Mouse (Mus musculus) limb, embryonic 11.5 days (tissue): ENCODE results near the gene Zup1. TPM values are rescaled to one million over a fixed set of nuclear protein-coding genes. Genes with fewer than 3 reads are reported as not detected.
A peak's percentile ranks its signal among the peaks of the same experiment; 100 is the strongest.
"Not testable (repeated sequence)": the region's sequence is repeated elsewhere in the genome, so short reads cannot be mapped to it uniquely, and the experiment has no call there.

ENCODE experiments used
- ATAC-seq: fragments of 200-750 bp; cut with Nextera tagmentation; 2 replicates; pipeline ENCODE4 v1.8.0; 2017; ENCODE audit warnings: low read depth; ENCODE audit not compliant: insufficient number of reproducible peaks, low FRiP score, low TSS enrichment
- DNase-seq: peaks from one replicate; pipeline ENCODE4 v3.0.0-alpha.2; 2015; ENCODE audit warnings: low spot score
- H3K27ac ChIP-seq: fragments of 300-500 bp; sonication (generic); replicated peaks from 2 replicates; pipeline ENCODE4 v1.5.1; 2014; ENCODE audit warnings: low read depth, mild to moderate bottlenecking, low read length
- H3K27me3 ChIP-seq: fragments of 300-500 bp; sonication (generic); 2 replicates; pipeline ENCODE4 v1.6.1; 2014; ENCODE audit warnings: mild to moderate bottlenecking, low read length, mixed read lengths; ENCODE audit not compliant: control insufficient read depth, insufficient read depth
- H3K36me3 ChIP-seq: fragments of 300-500 bp; sonication (generic); 2 replicates; pipeline ENCODE4 v1.6.1; 2014; ENCODE audit warnings: mild to moderate bottlenecking, low read length, moderate library complexity, mixed read lengths; ENCODE audit not compliant: control insufficient read depth, insufficient read depth
- H3K4me1 ChIP-seq: fragments of 300-500 bp; sonication (generic); 2 replicates; pipeline ENCODE4 v1.6.1; 2014; ENCODE audit warnings: low read length, mixed read lengths; ENCODE audit not compliant: control insufficient read depth, insufficient read depth
- H3K4me2 ChIP-seq: fragments of 300-500 bp; sonication (generic); 2 replicates; pipeline ENCODE4 v1.6.1; 2014; ENCODE audit warnings: low read depth, mild to moderate bottlenecking, moderate library complexity; ENCODE audit not compliant: severe bottlenecking
- H3K4me3 ChIP-seq: fragments of 300-500 bp; sonication (generic); 2 replicates; pipeline ENCODE4 v1.5.1; 2014; ENCODE audit warnings: low read depth, low read length
- H3K9ac ChIP-seq: fragments of 300-500 bp; sonication (generic); 2 replicates; pipeline ENCODE4 v1.6.1; 2014; ENCODE audit warnings: mild to moderate bottlenecking, low read length
- H3K9me3 ChIP-seq: fragments of 300-500 bp; sonication (generic); 2 replicates; pipeline ENCODE4 v1.6.1; 2016; ENCODE audit warnings: low read length; ENCODE audit not compliant: control insufficient read depth
- WGBS: fragments of 180-500 bp; shearing (Covaris S2); extraction: QIAGEN DNeasy Blood & Tissue Kit; methylation state at CpG from one replicate; pipeline ENCODE4 v1.1.7; 2014; 5-methylcytosine and 5-hydroxymethylcytosine counted together
- polyA plus RNA-seq: library from polyadenylated mRNA; unstranded; fragments of >200 nt; fragmentation: Nextera tagmentation; extraction: Ambion mirVana; gene quantifications from 2 replicates; pipeline ENCODE4 v1.2.1, GENCODE M21; 2014

Zup1 gene
- 23.3 and 27.4 TPM in 2 replicates for polyA plus RNA-seq

- DNase-seq (peak; percentile 87), ATAC-seq (peak; percentile 91)
- Histone ChIP-seq H3K4me3 (peak within 1 kb of the TSS; percentile 62), H3K36me3 (no peaks in the 10 kb centered on the region), H3K9me3 (no peaks in the 10 kb centered on the region), H3K4me1 (peaks cover 2% of the 10 kb centered on the region; the same call in 1 of the 2 replicates), H3K27ac (peak within 1 kb of the TSS; percentile 49; the same call in 1 of the 2 replicates), H3K9ac (peak within 1 kb of the TSS; percentile 87), H3K4me2 (peak within 1 kb of the TSS; percentile 62), H3K27me3 (no peaks in the 10 kb centered on the region)
- 4% methylated on average over 42 of the region's 42 CpGs for WGBS
Measured at GRCm38 (mm10) chr10:33950803-33951583, at the start of gene Zup1. Zup1 (minus strand) TSS chr10:33951269.

GRCm38 (mm10) chr10:33998397-33998796, 47.3 kb upstream of the Zup1 start:
- Histone ChIP-seq H3K9ac (no peak overlapping the region), H3K4me1 (no peaks in the 10 kb centered on the region), H3K36me3 (peaks cover 9% of the 10 kb centered on the region; the same call in 1 of the 2 replicates), H3K4me3 (no peak overlapping the region), H3K4me2 (no peak overlapping the region), H3K27ac (no peak overlapping the region), H3K9me3 (no peaks in the 10 kb centered on the region), H3K27me3 (no peaks in the 10 kb centered on the region)
- ATAC-seq (no peak), DNase-seq (no peak)

DNA sequence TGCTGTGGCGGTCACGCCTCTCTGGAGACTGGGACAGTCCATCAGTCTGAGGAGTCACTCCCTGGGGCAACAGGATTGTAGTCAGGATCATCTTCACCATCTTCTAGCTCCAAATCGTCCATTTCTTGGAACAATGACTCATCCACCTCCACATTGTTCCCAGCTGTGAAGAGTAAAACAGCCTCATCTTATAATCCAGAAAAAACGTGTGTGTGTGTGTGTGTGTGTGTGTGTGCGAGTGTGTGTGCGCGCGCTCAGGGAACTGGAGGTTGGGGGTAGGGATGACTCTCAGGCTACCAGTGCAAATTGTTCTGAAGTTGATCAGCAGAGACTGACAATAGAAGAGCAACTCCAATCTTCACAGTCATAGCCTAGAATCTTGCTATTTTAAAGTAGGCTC, 45.6 kb upstream of the Zup1 start:
- 92% methylated on average over 6 of the region's 8 CpGs for WGBS
- not testable (repeated sequence) for H3K4me2 ChIP-seq

GRCm38 (mm10) chr10:33986771-33987170, 35.7 kb upstream of the Zup1 start:
- Histone ChIP-seq H3K4me3 (no peak overlapping the region), H3K9me3 (no peaks in the 10 kb centered on the region), H3K9ac (no peak overlapping the region), H3K36me3 (no peaks in the 10 kb centered on the region), H3K27ac (no peak overlapping the region), H3K4me1 (no peaks in the 10 kb centered on the region), H3K4me2 (no peak overlapping the region), H3K27me3 (no peaks in the 10 kb centered on the region)
- DNase-seq (peak; percentile 76), ATAC-seq (no peak)
- WGBS, result 29% methylated on average over 4 of the region's 4 CpGs

More for the DNA sequence above, 45.6 kb upstream of the Zup1 start:
- not testable (repeated sequence) for H3K9ac ChIP-seq, ATAC-seq, H3K4me3 ChIP-seq, H3K27ac ChIP-seq, H3K36me3 ChIP-seq, H3K9me3 ChIP-seq, H3K4me1 ChIP-seq, H3K27me3 ChIP-seq, DNase-seq

DNA sequence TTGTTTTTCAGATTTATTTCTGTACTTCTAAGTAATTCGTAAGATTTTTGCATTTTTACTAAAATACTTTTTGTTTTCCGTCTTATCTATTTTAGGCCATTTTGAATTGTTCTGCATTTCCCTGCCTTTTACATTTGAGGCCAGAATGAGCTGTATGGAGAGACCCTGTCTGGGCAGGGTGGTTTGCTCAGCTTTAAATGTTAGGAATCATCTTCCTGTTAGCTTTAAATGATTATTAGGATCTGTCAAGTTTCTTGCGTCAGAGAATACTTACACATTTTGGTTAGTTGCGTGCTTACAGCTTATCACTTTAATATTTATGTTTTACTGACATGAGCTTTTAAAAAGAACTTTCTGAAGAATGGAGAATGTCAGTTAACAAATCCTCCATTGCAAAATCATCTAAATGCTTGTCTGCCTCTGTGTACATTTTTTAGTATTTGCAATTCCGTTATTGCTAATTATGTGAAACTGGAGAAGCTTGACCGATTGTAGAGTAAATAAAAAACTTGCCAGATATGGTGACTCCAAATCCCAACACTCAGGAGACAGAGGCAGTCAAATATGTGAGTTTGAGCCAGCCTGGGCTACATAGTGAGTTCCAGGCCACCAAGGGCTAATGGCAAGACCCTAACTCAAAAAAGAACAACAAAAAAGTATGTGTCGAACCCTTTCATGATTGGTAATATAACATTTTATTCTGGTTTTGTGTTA, 23.9 kb upstream of the Zup1 start:
- 90% methylated on average over 7 of the region's 7 CpGs for WGBS
- no peaks in the 10 kb centered on the region for H3K9me3 ChIP-seq
- no peaks in the 10 kb centered on the region for H3K4me1 ChIP-seq
- H3K9ac ChIP-seq, result no peak overlapping the region
- no peaks in the 10 kb centered on the region for H3K27me3 ChIP-seq
- no peak overlapping the region for H3K27ac ChIP-seq
- H3K4me2 ChIP-seq, result no peak overlapping the region
- no peak overlapping the region for H3K4me3 ChIP-seq
- ATAC-seq, result no peak
- H3K36me3 ChIP-seq, result no peaks in the 10 kb centered on the region
- DNase-seq, result no peak

DNA sequence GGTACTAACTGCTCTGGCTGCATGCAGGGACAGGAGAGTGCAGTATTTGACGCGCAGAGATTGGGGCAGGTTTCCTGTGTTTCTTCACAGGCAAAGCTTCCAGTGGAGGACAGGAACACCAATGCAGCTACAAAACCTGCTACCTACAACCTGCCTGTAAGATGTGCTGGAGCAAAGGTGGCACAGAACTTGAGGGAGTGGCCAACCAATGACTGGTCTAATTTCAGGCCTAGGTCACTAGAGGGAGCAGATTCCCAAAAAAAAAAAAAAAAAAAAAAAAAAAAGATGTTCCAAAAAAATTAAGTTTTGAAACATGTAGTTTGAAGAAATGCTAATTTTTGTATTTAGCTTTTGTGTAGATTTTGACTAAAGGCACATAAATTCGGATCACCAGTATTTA, 1.4 kb upstream of the Zup1 start:
- H3K4me1 ChIP-seq, result peaks cover 2% of the 10 kb centered on the region; the same call in 1 of the 2 replicates
- ATAC-seq, result no peak
- H3K27me3 ChIP-seq, result no peaks in the 10 kb centered on the region
- WGBS, result 70% methylated on average over 3 of the region's 3 CpGs
- H3K9ac ChIP-seq, result no peak overlapping the region
- DNase-seq, result no peak
- H3K4me3 ChIP-seq, result no peak overlapping the region
- H3K27ac ChIP-seq, result no peak overlapping the region
- H3K9me3 ChIP-seq, result no peaks in the 10 kb centered on the region
- H3K4me2 ChIP-seq, result no peak overlapping the region
- H3K36me3 ChIP-seq, result no peaks in the 10 kb centered on the region

DNA sequence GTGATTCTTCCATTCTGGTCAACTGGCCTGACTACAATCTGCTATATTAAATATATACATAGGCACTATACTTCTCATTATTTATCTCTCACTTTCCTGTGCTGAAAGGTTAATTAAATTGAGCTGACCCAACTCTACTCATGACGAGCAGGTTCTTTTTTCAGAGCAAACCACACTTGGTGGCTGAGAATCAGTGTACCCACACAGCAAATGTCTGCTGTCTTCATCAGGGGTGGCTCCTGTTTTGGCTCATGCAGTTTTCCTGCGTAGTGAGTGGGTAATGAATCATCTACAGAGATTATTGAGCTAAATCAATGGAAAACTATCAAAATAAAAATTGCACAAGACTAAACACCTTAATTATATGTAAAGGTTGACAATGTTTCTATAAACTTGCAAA, 4.7 kb downstream of the Zup1 start:
- 0 out of 2 replicates have a peak, but pooled peaks cover 3% of the 10 kb centered on the region for H3K36me3 ChIP-seq
- DNase-seq, result no peak
- H3K4me2 ChIP-seq, result no peak overlapping the region
- no peak overlapping the region for H3K27ac ChIP-seq
- peaks cover 2% of the 10 kb centered on the region; the same call in 1 of the 2 replicates for H3K4me1 ChIP-seq
- H3K9ac ChIP-seq, result no peak overlapping the region
- WGBS, result 84% methylated on average over 2 of the region's 2 CpGs
- ATAC-seq, result no peak
- H3K4me3 ChIP-seq, result no peak overlapping the region
- H3K9me3 ChIP-seq, result no peaks in the 10 kb centered on the region
- no peaks in the 10 kb centered on the region for H3K27me3 ChIP-seq

GRCm38 (mm10) chr10:33945390-33945789, 5.7 kb downstream of the Zup1 start:
- Histone ChIP-seq H3K4me2 (no peak overlapping the region), H3K4me3 (no peak overlapping the region), H3K9me3 (no peaks in the 10 kb centered on the region), H3K36me3 (0 out of 2 replicates have a peak, but pooled peaks cover 3% of the 10 kb centered on the region), H3K9ac (no peak overlapping the region), H3K27me3 (no peaks in the 10 kb centered on the region), H3K27ac (no peak overlapping the region), H3K4me1 (peaks cover 2% of the 10 kb centered on the region; the same call in 1 of the 2 replicates)
- 91% methylated on average over 3 of the region's 3 CpGs for WGBS
- ATAC-seq, result no peak
- DNase-seq, result no peak
